Mouse (Mus musculus) midbrain, embryonic 10.5 days (tissue): Measurements from ENCODE around the gene Cse1l. TPM values are rescaled to one million over a fixed set of nuclear protein-coding genes. Genes with fewer than 3 reads are reported as not detected.

Experiments
- DNase-seq: peaks from one replicate; pipeline ENCODE4 v3.0.0-alpha.2; 2017; ENCODE audit warnings: low spot score
- H3K27ac ChIP-seq: fragments of 300-500 bp; sonication (generic); replicated peaks from 2 replicates; pipeline ENCODE4 v1.5.1; 2016; ENCODE audit warnings: mild to moderate bottlenecking
- H3K27me3 ChIP-seq: fragments of 300-500 bp; sonication (generic); 2 replicates; pipeline ENCODE4 v1.6.1; 2016; ENCODE audit warnings: low read depth, mild to moderate bottlenecking; ENCODE audit not compliant: poor library complexity, severe bottlenecking
- H3K36me3 ChIP-seq: fragments of 300-500 bp; sonication (generic); 2 replicates; pipeline ENCODE4 v1.6.1; 2016; ENCODE audit warnings: mild to moderate bottlenecking, moderate library complexity
- H3K4me1 ChIP-seq: fragments of 300-500 bp; sonication (generic); 2 replicates; pipeline ENCODE4 v1.6.1; 2016
- H3K4me3 ChIP-seq: fragments of 300-500 bp; sonication (generic); 2 replicates; pipeline ENCODE4 v1.5.1; 2016; ENCODE audit warnings: mild to moderate bottlenecking, moderate library complexity
- H3K9me3 ChIP-seq: fragments of 300-500 bp; sonication (generic); replicated peaks from 2 replicates; pipeline ENCODE4 v1.6.1; 2016; ENCODE audit warnings: mild to moderate bottlenecking
- WGBS: fragments of 180-500 bp; shearing (Covaris S2); methylation state at CpG from one replicate; pipeline ENCODE4 v1.1.7; 2016; 5-methylcytosine and 5-hydroxymethylcytosine counted together
- polyA plus RNA-seq: library from polyadenylated mRNA; unstranded; fragments of >200 nt; fragmentation: Nextera tagmentation; extraction: Ambion mirVana; gene quantifications from 2 replicates; pipeline ENCODE4 v1.2.1, GENCODE M21; 2016

Gene Cse1l
- 207 and 219 TPM in 2 replicates for polyA plus RNA-seq

GRCm38 (mm10) chr2:166905711-166906522, at the start of gene Cse1l:
Gene Cse1l, plus strand, starts transcription at chr2:166906040.
- DNase-seq = peak; percentile 99
- peaks cover 27% of the 10 kb centered on the region for H3K36me3 ChIP-seq
- under 1% methylated on average over 80 of the region's 80 CpGs for WGBS
- peak within 1 kb of the TSS; percentile 98 for H3K27ac ChIP-seq
- H3K9me3 ChIP-seq = no peaks in the 10 kb centered on the region
- H3K4me1 ChIP-seq = peaks cover 11% of the 10 kb centered on the region
- peak within 1 kb of the TSS; percentile 88 for H3K4me3 ChIP-seq
- H3K27me3 ChIP-seq = no peaks in the 10 kb centered on the region

- DNase-seq = no peak
- 83% methylated on average over 6 of the region's 6 CpGs for WGBS
- H3K27me3 ChIP-seq = no peaks in the 10 kb centered on the region
- H3K36me3 ChIP-seq = peaks cover 94% of the 10 kb centered on the region
- no peak overlapping the region for H3K27ac ChIP-seq
- H3K9me3 ChIP-seq = peaks cover 7% of the 10 kb centered on the region; the same call in 1 of the 2 replicates
- H3K4me1 ChIP-seq = no peaks in the 10 kb centered on the region
- H3K4me3 ChIP-seq = no peak overlapping the region
These were observed 49.5 kb upstream of the Cse1l start for GRCm38 (mm10) chr2:166856366-166856765.

GRCm38 (mm10) chr2:166857118-166857517, 48.7 kb upstream of the Cse1l start:
- DNase-seq = no peak
- WGBS = 92% methylated on average over 2 of the region's 2 CpGs
- Histone ChIP-seq H3K4me1 (no peaks in the 10 kb centered on the region), H3K36me3 (peaks cover 94% of the 10 kb centered on the region), H3K9me3 (peaks cover 5% of the 10 kb centered on the region; the same call in 1 of the 2 replicates), H3K4me3 (no peak overlapping the region), H3K27ac (no peak overlapping the region), H3K27me3 (no peaks in the 10 kb centered on the region)

GRCm38 (mm10) chr2:166859214-166859613, 46.6 kb upstream of the Cse1l start:
- peaks cover 83% of the 10 kb centered on the region for H3K36me3 ChIP-seq
- no peak overlapping the region for H3K4me3 ChIP-seq
- DNase-seq = no peak
- no peaks in the 10 kb centered on the region for H3K9me3 ChIP-seq
- no peak overlapping the region for H3K27ac ChIP-seq
- H3K4me1 ChIP-seq = no peaks in the 10 kb centered on the region
- H3K27me3 ChIP-seq = no peaks in the 10 kb centered on the region
- 90% methylated on average over 7 of the region's 7 CpGs for WGBS

- H3K27me3 ChIP-seq = no peaks in the 10 kb centered on the region
- peaks cover 86% of the 10 kb centered on the region for H3K36me3 ChIP-seq
These were observed 43.3 kb upstream of the Cse1l start for GRCm38 (mm10) chr2:166862505-166862904.

GRCm38 (mm10) chr2:166865476-166865875, 40.4 kb upstream of the Cse1l start:
- Histone ChIP-seq H3K4me1 (no peaks in the 10 kb centered on the region), H3K27me3 (no peaks in the 10 kb centered on the region), H3K36me3 (peaks cover 87% of the 10 kb centered on the region), H3K9me3 (no peaks in the 10 kb centered on the region), H3K27ac (no peak overlapping the region), H3K4me3 (no peak overlapping the region)
- DNase-seq = no peak
- WGBS = 93% methylated on average over 10 of the region's 10 CpGs

More at GRCm38 (mm10) chr2:166862505-166862904, 43.3 kb upstream of the Cse1l start:
- Histone ChIP-seq H3K4me3 (no peak overlapping the region), H3K4me1 (no peaks in the 10 kb centered on the region), H3K9me3 (no peaks in the 10 kb centered on the region), H3K27ac (no peak overlapping the region)
- 78% methylated on average over 3 of the region's 3 CpGs for WGBS
- DNase-seq = no peak

- WGBS = 93% methylated on average over 20 of the region's 20 CpGs
These were observed 35.5 kb upstream of the Cse1l start for GRCm38 (mm10) chr2:166870271-166870865.

GRCm38 (mm10) chr2:166870899-166871298, 34.9 kb upstream of the Cse1l start:
- Histone ChIP-seq H3K4me1 (no peaks in the 10 kb centered on the region), H3K27me3 (no peaks in the 10 kb centered on the region), H3K36me3 (peaks cover 88% of the 10 kb centered on the region), H3K27ac (no peak overlapping the region), H3K4me3 (no peak overlapping the region), H3K9me3 (no peaks in the 10 kb centered on the region)
- whole genome bisulfite sequencing = 91% methylated on average over 10 of the region's 10 CpGs
- no peak for DNase-seq

More at GRCm38 (mm10) chr2:166870271-166870865, 35.5 kb upstream of the Cse1l start:
- DNase-seq = no peak
- H3K36me3 ChIP-seq = peaks cover 88% of the 10 kb centered on the region
- no peak overlapping the region; the same call in 1 of the 2 replicates for H3K27ac ChIP-seq
- H3K4me1 ChIP-seq = no peaks in the 10 kb centered on the region
- no peaks in the 10 kb centered on the region for H3K27me3 ChIP-seq
- no peaks in the 10 kb centered on the region for H3K9me3 ChIP-seq
- H3K4me3 ChIP-seq = no peak overlapping the region

GRCm38 (mm10) chr2:166874675-166875280, 31.1 kb upstream of the Cse1l start:
- Histone ChIP-seq H3K4me3 (no peak overlapping the region), H3K36me3 (peaks cover 73% of the 10 kb centered on the region), H3K27me3 (no peaks in the 10 kb centered on the region), H3K4me1 (no peaks in the 10 kb centered on the region), H3K27ac (no peak overlapping the region), H3K9me3 (no peaks in the 10 kb centered on the region)
- WGBS = 86% methylated on average over 10 of the region's 10 CpGs
- DNase-seq = no peak

- Histone ChIP-seq H3K4me1 (no peaks in the 10 kb centered on the region), H3K9me3 (no peaks in the 10 kb centered on the region), H3K27me3 (no peaks in the 10 kb centered on the region), H3K36me3 (peaks cover 66% of the 10 kb centered on the region), H3K4me3 (no peak overlapping the region), H3K27ac (no peak overlapping the region)
- 95% methylated on average over 6 of the region's 6 CpGs for WGBS
- DNase-seq = no peak
These were observed 30.3 kb upstream of the Cse1l start for GRCm38 (mm10) chr2:166875561-166875960.

- no peak overlapping the region for H3K27ac ChIP-seq
- 92% methylated on average over 10 of the region's 10 CpGs for WGBS
- no peaks in the 10 kb centered on the region for H3K4me1 ChIP-seq
- H3K36me3 ChIP-seq = peaks cover 62% of the 10 kb centered on the region
- no peak for DNase-seq
- no peaks in the 10 kb centered on the region for H3K9me3 ChIP-seq
- H3K4me3 ChIP-seq = no peak overlapping the region
- H3K27me3 ChIP-seq = no peaks in the 10 kb centered on the region
These were observed 29.5 kb upstream of the Cse1l start for GRCm38 (mm10) chr2:166876331-166876730.

GRCm38 (mm10) chr2:166885066-166885465, 20.8 kb upstream of the Cse1l start:
- DNase-seq = no peak
- peaks cover 22% of the 10 kb centered on the region for H3K36me3 ChIP-seq
- no peaks in the 10 kb centered on the region for H3K9me3 ChIP-seq
- no peak overlapping the region for H3K4me3 ChIP-seq
- H3K27me3 ChIP-seq = no peaks in the 10 kb centered on the region
- H3K27ac ChIP-seq = no peak overlapping the region
- peaks cover 13% of the 10 kb centered on the region for H3K4me1 ChIP-seq
- WGBS = 93% methylated on average over 7 of the region's 7 CpGs
